Mouse (Mus musculus) granulocyte monocyte progenitor cell, adult 5-6 weeks (primary cell): Measurements from ENCODE around the gene Slc41a2. TPM values are rescaled to one million over a fixed set of nuclear protein-coding genes. Genes with fewer than 3 reads are reported as not detected.
"Not testable (repeated sequence)": the region's sequence is repeated elsewhere in the genome, so short reads cannot be mapped to it uniquely, and the experiment has no call there.

ENCODE experiments used
- ATAC-seq: replicated peaks from 2 replicates; pipeline ENCODE4 v1.8.0; 2016; ENCODE audit warnings: mild to moderate bottlenecking, moderate TSS enrichment, inconsistent platforms; ENCODE audit not compliant: poor library complexity, severe bottlenecking
- total RNA-seq, 2 experiments: library from RNA; stranded (forward) in 1 of 2; stranded (reverse) in 1 of 2; fragments of 200-712, 200-1000 nt in 1 of 2; fragments of >200 nt in 1 of 2; fragmentation: Nextera tagmentation in 1 of 2; gene quantifications; 2 replicates each; pipeline ENCODE4 v1.2.3; 2014 to 2017

Slc41a2 gene
- total RNA-seq (2014; fragmentation: Nextera tagmentation) = 0.09 TPM in 1 of 2 replicates, not detected in the other
- not detected in 2 replicates for total RNA-seq (2017)

GRCm38 (mm10) chr10:83337159-83337951 is at the start of gene Slc41a2:
Gene Slc41a2 (minus strand): TSS chr10:83337882.
- ATAC-seq = peak; percentile 70

GRCm38 (mm10) chr10:83385330-83385910 is 47.7 kb upstream of the Slc41a2 start:
- ATAC-seq = no peak

DNA sequence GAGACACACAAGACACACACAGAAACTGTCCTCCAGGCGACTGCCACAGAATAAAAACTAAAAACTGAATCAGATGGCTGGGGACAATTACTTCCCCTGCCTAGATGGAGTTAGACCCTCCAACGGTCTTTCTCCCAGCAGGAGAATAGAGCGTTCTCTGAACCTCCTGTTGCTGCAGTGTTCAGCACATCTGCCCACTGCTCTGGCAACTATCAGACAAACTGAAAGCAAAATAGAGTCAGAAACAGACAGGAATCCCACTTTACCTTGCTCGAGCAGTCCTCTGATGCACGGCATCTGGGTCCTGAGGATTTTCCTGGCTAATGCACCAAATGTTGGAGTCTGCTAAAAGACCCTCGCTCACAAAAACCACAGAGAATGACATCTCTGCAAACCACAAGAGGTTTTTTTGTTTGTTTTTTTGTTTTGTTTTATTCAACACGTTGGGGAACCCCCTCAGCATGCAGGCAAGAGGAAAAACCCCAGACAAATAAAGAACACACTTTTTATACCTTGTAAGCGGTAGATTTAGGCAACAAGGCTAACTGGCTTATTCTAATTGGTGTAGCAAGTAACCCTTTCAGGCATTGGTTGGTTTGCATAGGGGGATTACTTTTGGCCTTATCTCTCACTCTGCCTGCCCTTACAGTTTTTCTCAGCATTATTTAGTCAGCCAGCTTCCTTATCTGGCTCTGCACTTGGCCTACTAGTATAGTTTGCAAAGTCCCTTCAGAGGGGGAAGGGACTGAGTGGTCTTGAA is 47.0 kb upstream of the Slc41a2 start:
- ATAC-seq = no peak

- ATAC-seq = no peak
These were observed 46.2 kb upstream of the Slc41a2 start for GRCm38 (mm10) chr10:83383863-83384262.

GRCm38 (mm10) chr10:83382988-83383387 is 45.3 kb upstream of the Slc41a2 start:
- ATAC-seq = no peak

DNA sequence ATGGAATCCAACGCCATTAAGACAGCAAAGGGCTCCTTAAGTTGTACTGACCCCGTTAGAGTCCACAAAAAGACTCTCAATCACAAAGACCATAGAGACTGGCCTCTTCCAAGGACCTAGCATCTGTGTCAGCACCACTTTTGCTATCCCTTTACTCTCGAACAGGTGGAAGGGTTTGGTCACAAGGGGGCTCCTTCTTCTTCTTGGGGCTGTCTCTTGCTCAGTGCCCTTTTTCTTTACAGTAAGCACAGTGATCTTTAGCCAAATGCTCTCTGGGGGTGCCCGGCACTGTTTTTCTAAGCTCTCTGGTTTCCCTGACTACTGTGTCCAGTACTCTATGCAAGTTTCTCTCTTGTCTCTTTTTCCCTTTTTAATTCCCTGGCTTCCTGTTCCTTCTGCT is 44.8 kb upstream of the Slc41a2 start:
- no peak for ATAC-seq

DNA sequence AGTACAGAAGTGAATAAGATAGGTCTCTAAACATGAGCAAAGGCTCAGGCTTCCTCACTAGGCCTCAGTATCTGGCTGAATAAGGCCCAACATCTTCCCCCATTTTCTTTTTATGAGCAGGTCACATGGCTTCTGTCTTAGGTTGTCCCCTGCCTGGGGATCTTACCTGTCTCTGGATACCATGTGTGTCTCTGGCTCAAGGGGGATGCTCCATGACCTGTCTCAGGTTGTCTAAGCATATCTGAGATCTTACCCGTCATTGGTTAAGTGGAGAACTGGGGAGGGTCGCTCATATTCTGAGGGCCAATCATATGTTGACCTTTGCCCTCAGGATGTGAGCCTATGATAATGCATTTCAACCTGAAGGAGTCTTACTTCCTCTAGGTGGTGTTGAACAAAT is 42.8 kb upstream of the Slc41a2 start:
- no peak for ATAC-seq

DNA sequence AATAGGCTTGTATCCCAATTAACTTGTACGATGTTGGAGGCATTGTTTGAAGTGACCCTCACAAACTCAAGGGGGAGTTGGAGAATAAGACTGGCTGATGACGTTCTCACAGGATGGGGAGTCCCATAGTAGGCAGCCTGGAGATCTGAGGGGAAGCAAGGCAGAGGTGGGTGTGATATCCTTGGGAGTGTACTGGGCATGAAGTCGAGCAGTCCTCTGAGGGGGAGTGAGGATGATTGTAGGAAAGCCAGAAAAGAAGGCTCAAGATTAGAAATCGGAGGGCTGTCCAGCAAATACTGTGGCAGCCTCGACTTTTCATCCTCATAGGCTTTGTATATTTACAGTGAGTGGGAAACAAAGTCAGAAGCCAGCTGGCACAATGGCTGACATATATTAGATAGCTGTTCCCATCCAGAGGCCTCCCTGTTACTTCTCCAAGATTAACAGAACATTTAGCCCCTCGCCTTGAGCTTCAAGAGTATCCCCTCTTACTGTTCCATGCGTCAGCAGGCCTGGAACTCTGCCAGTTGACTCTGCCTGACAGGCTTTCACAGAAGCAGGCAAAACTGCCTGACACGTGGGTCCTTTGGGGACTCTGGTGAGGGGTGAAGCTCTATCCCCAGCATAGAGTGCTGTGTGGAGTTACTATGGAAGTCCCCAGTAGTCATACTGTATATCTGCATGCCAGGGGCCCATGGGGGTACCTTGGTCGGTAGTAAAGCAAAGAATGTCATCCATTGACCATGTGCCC is 40.6 kb upstream of the Slc41a2 start:
- ATAC-seq = no peak

GRCm38 (mm10) chr10:83376911-83377682 is 39.4 kb upstream of the Slc41a2 start:
- no peak for ATAC-seq

DNA sequence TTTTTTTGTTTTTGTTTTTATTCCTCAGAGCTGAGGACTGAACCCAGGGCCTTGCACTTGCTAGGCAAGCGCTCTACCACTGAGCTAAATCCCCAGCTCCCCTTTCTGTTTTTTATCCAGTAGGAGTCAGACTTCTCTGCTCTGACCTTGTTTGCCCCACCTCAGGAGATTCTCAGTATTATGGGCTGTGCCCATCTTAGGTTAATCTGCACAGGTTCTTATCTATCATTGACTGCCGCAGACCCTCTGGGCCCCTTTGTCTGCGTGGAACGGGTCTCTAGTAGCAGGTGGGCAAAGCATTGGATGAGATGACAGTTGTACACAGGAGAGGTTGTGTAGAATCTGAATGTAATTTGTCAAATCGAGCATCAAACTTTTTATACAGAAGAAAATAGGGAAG is 37.8 kb upstream of the Slc41a2 start:
- not testable (repeated sequence) for ATAC-seq

- ATAC-seq = no peak
These were observed 36.5 kb upstream of the Slc41a2 start for GRCm38 (mm10) chr10:83374045-83374656.

- ATAC-seq = no peak
These were observed 31.2 kb upstream of the Slc41a2 start for GRCm38 (mm10) chr10:83368918-83369317.

DNA sequence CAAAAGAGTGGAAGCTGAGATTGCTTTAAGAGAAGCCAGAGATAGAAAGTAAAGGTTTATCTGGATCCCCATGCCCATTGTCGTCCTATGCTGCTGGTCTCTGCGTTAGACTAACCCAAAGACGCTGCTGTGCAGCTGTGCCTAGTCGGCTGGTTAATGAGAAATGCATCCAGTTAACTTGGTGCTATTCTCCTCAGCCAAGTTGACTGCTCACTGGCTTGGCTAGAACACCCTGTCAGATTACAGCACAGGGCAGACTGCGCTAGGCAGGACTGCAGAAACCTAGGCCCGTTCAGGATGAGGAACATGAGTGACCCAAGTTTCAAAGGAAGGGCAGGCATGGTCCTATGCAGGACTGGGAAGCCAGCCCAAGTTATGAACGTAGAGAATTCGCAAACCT is 25.8 kb upstream of the Slc41a2 start:
- ATAC-seq = no peak

DNA sequence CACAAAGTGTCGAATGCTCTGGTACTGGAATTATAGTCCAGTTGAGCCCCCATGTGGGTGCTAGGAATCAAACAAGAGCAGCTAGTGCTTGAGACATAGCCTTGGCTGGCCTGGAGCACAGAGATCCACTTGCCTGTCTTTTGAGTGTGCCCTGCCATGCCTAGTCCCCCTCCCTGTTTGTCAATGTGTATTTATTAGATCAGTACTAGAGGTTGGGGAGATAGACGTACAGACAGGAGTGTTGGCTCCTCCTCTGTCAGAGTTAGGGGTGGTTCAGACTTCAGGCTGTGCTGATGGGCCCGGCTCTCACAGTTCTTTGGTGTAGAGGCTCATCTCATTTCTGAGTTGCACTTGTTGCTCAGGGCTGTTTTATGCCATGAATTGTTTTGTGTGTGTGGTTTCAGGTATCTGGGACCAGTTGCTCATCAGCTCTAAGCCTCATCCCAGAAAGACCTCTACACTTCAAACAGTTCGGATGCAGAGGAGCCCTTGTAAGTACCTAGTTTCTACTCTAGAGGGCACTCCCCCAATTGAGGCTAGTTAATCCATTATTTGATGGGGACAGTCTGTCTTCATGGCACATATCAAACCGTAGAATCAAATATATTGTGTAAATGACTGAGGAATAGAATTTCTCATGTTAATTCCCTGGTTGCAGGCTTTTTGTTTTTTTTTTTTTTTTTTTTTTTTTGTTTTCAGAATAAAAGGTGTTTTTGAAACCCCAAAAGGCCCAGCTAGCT is 24.1 kb upstream of the Slc41a2 start:
- ATAC-seq = peak; percentile 29; the same call in 1 of the 2 replicates

DNA sequence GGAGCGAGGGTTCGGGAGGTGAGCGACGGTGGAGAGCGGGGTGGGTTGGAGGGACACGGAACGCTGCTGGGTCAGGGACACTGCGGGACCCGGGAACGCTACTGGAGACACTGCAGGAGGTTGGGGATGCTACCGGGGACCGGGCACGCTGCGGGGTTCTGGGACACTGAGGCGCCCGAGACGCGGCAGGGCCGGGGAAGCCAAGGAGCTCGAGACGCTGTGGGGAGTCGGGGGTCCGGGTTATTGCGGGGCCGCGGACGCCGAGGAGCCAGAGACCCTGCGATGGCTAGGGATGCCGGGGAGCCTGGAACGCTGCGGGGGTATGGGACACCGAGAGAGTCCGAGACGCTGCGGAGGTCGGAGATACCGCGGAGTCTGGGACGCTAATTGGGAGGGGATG is 22.7 kb upstream of the Slc41a2 start:
- ATAC-seq = peak; percentile 9

DNA sequence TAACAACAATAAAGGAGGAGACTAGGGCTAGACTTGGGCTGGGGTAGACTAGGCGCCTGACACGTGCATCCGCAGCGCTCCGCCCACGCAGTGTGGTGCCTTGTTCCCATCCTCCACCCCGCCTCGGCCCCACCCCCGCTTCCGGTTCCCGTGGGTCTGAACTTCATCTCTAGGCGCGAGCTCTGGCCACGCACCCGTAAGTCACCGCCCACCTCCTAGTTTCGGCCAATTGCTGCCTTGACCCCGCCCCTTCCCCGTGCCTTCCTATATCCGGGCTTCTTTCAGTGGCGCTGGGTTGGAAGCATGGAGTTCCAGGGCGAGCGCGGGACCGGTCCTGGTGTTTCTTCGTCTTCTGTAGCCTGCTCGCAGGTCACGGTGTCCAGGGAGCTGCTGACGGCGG is 22.3 kb upstream of the Slc41a2 start, which contains the start of gene D10Wsu102e:
Gene D10Wsu102e (plus strand): TSS at position 266 of the 400 bp plus-strand sequence.
- ATAC-seq = peak; percentile 96

DNA sequence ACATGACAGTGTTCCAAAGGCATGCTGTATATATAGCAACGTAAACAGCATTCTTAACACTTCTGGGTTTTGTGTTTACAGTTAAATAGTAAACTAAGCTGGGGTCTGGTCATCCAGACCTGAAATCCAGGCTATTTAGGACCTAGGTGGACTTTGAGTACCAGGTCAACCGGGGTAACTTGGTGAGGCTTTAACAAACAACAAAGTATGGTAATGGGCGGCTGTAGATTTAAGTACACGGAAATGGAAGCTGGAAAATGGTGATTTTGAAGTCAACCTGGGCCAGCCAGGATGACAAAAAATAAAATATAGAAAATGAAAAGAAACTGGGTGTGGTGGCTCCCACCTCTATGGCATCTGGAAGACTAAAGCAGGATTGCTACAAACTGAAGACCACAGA is 21.8 kb upstream of the Slc41a2 start:
- ATAC-seq = no peak

- no peak for ATAC-seq
These were observed 18.7 kb upstream of the Slc41a2 start for GRCm38 (mm10) chr10:83356416-83356815.
